Mouse (Mus musculus): Measurements from ENCODE around the gene Ankrd34c. TPM values are rescaled to one million over a fixed set of nuclear protein-coding genes. Genes with fewer than 3 reads are reported as not detected.

Ankrd34c gene
- total RNA-seq (2023; ENCODE audit: inconsistent age) = 0.09 to 0.42 TPM (median 0.15 TPM) in 4 replicates

DNA sequence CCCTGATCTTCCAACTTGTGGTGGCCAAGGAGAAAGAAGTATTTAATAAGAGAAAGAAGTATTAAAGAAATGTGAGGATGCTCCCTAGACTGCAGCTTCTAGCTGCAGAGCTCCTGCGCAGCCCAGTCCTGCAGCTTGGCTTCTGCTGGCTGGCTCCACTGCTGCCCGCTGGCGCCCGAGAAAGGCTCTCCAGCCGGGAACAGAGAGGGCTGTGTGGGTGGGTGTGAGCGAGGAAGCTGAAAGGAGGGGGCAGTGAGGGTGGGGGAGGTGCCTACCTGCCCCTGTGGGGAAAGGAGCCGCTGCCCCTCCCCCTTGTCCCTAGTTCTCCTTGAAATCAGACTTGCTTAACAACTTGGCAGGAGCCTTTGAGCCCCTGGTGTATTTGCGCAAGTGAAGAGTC, at the start of gene Ankrd34c:
TSS of gene Ankrd34c (minus strand) at position 181 of the 400 bp plus-strand sequence.

DNA sequence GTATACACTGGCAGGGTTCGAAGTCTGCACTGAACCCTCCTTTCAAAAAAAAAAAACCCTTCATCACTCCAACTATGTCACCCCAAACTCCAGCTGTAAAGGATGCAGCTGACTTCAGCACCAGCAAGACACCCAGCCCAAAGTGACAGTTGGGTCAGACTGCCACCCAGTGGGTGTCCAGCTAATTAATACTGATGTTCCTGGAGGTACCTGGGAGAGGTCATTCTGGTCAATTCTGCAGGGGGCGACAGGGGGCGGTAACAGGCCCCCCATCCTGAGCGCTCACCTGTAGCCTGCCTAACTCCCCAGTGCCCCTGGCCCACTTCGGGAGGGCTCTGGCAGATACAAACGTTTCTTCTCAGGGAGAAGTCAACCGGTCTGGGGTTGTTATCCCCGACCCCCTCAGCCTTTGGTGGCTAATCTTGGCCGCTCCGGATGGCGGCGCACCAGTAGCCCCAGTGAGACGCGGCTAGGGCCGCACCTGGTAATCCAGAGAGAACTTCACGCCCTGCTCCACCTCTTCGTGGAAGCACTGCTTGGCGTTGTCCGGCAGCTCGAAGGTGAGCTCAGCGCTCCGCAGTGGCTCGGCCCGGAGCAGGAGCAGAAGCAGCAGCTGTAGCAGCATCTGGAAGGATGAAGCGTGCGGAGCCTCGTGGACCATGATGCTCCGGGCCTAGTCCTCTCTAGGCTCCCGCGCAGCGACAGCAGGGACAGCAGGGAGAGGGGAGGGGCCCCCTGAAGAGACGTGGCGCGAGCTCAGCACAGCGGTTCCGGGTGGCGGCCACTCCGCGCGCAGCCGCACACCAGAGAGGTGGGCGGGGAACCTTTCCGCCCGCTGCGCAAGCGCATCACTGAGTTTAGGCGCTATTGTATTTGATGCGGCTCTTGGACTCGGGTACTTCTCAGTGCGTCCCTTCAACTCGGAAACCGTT, 33.7 kb downstream of the Ankrd34c start, which contains the start of gene Tmed3:
TSS of gene Tmed3 (minus strand) at position 804 of the 932 bp plus-strand sequence.

Other genes starting within 250 kb of the Ankrd34c start
- gene Minar1, start 115.3 kb downstream of the Ankrd34c start, total RNA-seq (2023; ENCODE audit: inconsistent age) = not detected in 4 replicates
- 31.1 to 35.3 TPM (median 34.4 TPM) in 4 replicates for gene Tmed3, start 33.4 kb downstream of the Ankrd34c start, total RNA-seq (2023; ENCODE audit: inconsistent age)
- gene Rasgrf1, start 171.4 kb upstream of the Ankrd34c start, total RNA-seq (2023; ENCODE audit: inconsistent age) = 0.15 to 0.36 TPM (median 0.22 TPM) in 4 replicates

Measured in B cell, adult (primary cell).